Mouse (Mus musculus): ENCODE results near the gene Cyp4a32.

Gene Cyp4a32

DNA sequence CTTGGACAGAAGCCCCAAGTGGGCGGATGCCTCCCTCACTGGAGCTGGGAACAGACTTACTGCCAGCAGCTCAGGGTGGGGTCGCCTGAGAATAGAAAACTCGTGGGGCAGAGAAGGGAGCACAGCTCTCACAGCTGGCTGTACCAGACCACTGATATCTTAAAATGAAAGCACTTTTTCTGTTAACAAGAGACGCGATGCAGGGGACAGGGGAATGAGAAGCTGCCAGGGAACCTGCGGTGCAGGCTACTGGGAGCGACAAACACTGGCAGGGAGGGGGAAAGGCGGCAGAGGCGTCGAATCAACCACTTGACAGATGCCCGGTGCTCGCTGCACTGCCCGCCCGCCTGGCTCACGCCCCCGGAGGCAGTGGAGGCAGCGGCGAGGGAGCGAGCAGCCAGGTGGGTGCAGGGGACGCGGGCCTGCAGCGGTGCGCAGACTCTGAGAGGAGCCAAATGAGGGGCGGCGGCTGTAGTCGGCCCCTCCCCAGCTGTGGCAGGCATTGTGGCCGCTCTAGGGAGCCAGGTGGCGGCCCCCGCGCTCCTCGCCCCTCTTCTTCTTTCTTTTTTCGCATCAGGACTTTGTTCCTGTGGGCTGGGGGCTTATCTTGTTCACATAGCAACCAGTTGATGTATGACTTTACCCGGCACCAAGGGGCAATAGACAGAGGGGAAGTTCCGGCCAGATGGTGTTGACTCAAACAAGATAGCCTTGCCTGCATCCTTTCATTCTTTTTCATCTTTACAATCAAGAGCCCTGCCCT is 56.5 kb downstream of the Cyp4a32 start:
- peak; percentile 50 for DNase-seq (ENCODE audit: low spot score)

DNA sequence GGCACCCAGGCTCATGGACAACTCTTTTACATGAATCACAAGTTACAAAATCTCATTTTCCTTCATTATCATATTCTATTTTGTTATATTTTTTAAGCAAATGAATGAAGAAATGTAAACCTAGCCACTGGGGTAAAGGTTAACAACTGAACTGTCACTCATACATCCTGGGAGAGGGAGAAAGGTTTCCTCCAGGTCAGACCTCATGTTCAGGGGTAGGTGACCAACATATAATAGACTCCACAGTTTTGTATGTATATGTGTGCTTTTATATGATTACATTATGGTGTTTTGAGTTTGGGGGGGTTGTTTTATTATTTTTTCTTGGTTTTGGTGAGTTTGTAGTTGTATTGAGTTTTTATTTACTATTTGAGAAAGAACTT is 57.1 kb downstream of the Cyp4a32 start:
- no peak for DNase-seq (ENCODE audit: low spot score)

DNA sequence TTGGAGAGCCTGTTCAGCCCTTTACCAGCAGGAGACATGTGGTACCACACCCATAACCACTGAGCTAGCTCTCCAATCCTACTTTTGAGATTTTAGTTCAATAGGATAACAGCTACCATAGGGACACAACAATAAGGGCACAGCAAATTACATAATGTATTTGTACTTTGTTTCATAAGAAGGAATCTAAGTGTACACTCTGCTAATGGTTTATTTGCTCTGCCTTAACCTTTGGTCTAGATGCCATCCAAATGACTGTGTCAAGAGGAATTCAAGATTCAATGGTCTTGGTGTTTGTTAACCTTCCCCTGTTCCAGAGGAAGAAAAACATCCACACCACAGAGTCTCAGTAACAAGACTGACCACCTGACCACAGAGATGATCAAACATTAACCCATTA is 58.4 kb downstream of the Cyp4a32 start:
- no peak for DNase-seq (ENCODE audit: low spot score)
